Mouse (Mus musculus): ENCODE results near the gene Padi6.

GRCm38 (mm10) chr4:140688826-140689425 is 53.5 kb downstream of the Padi6 start:
- TF ChIP-seq GATA1 (IDR thresholded peaks at IDR 0.05; ENCODE audit: borderline replicate concordance, low read length) (no peak), FLI1 (IDR thresholded peaks at IDR 0.05; ENCODE audit: low read length) (no peak)
